Mouse (Mus musculus) E14TG2a.4 (cell line): ENCODE measurements around the gene Atp9a.

Experiments
- H3K27me3 ChIP-seq: 2 replicates; pipeline ENCODE4 v1.6.1; 2014; ENCODE audit warnings: low read length, control low read depth; ENCODE audit not compliant: insufficient read depth
- H3K36me3 ChIP-seq: 2 replicates; pipeline ENCODE4 v1.6.1; 2014; ENCODE audit warnings: low read length, control low read depth; ENCODE audit not compliant: insufficient read depth
- H3K4me1 ChIP-seq: replicated peaks from 2 replicates; pipeline ENCODE4 v1.6.1; 2014; ENCODE audit warnings: low read depth, low read length, control low read depth
- H3K4me3 ChIP-seq: replicated peaks from 2 replicates; pipeline ENCODE4 v1.5.1; 2014; ENCODE audit warnings: mild to moderate bottlenecking, low read length
- H3K9me3 ChIP-seq: 2 replicates; pipeline ENCODE4 v1.6.1; 2014; ENCODE audit warnings: low read length, control low read depth
- CTCF ChIP-seq: conservative IDR thresholded peaks from 2 replicates; pipeline ENCODE4 v1.5.1; 2014; ENCODE audit warnings: low read length
- NANOG ChIP-seq: IDR thresholded peaks from 2 replicates; pipeline ENCODE4 v1.6.1; 2014; ENCODE audit warnings: borderline replicate concordance, low read length, mixed read lengths
- POU5F1 ChIP-seq: IDR thresholded peaks from 2 replicates; pipeline ENCODE4 v1.6.1; 2014; ENCODE audit warnings: low read length, borderline replicate concordance

The Atp9a gene

DNA sequence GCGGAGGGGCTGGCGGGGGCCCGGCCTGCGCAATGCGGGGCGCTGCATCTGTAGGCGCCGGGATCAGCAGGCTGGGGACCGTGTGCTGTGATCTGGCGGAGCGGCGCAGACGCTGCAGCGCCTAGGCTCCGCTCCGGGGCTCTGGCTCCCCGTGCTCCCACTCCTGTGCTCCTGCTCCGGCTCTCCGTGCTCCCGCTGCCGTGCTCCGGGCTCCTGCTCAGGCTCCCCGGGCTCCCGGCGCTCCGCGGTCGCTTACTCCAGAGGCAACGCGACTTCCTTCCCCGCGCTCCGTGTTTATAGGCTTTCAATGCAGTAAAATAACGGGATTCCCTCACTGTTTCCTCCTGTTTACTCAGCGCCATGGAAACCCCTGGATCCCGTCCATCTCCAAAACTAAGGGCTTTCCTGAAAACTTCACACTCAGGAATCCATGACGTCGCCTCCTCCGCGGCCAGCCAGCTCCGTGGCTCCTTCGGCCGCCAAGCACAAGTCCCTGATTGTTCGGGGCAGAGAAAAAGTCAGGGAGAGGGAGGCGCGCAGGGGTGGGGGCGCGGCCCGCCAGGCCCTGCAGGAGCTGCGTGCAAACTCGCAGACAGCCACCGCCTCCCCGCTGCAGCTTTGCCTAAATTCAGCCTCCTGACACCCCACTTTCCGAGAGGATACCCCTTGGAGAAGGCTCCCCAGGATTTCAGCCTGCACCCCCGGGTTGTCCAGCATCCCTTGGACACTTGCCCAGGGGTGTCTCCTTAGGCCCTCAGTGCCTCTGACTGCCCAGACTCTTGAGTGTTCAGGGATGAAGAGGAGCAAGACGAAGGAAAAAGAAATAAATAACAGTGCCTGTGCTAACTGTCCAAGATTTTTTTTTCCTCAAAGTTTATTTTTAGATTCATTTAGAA lies 140.5 kb downstream of the Atp9a start, which contains the start of gene Nfatc2:
TSS of gene Nfatc2 (minus strand) at position 167 of the 896 bp plus-strand sequence.
- H3K4me1 ChIP-seq, result peaks cover 35% of the 10 kb centered on the region
- TF ChIP-seq CTCF, result no peak
- no peaks in the 10 kb centered on the region for H3K9me3 ChIP-seq
- no peaks in the 10 kb centered on the region for H3K36me3 ChIP-seq
- H3K4me3 ChIP-seq, result peak within 1 kb of the TSS; percentile 81
- peaks cover 82% of the 10 kb centered on the region for H3K27me3 ChIP-seq

DNA sequence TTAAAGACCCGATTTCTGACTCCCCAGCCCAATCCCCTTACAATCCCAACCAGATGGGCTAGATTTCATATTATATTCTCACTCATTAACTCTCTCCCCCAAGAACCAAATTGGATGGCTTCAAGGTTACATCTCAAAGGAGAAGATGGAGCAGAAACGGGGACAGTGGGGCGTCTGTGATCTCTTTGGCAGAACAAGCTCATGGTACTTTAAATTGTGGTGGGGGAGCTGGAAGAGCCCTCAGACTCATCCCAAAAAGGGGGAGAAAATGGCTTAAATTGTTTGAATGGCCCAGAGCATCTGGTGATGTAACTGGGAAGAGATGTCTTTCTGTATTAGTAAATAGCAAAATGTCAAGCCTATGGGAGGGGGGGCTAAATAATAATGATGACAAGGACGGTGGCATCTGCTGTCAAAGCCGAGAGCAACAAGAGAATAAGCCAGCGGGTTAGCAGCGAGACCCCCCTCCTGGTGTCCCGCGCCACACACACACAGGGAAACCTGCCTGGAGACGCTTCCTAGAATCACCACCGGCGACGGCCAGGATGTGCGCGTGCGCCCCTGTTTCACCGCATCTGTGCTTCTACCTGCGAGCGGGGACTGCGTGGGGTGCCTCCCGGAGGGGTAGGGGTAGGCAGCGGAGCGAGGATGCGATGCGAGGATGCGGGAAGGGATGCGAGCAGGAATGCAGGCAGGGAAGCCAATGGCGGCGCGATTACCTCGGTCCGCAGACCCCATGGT lies 141.3 kb downstream of the Atp9a start:
- no peaks in the 10 kb centered on the region for H3K9me3 ChIP-seq
- no peaks in the 10 kb centered on the region for H3K36me3 ChIP-seq
- H3K4me3 ChIP-seq, result peak overlapping the region; percentile 81
- peaks cover 35% of the 10 kb centered on the region for H3K4me1 ChIP-seq
- TF ChIP-seq POU5F1 (no peak), CTCF (no peak), NANOG (no peak)
- peaks cover 77% of the 10 kb centered on the region for H3K27me3 ChIP-seq

DNA sequence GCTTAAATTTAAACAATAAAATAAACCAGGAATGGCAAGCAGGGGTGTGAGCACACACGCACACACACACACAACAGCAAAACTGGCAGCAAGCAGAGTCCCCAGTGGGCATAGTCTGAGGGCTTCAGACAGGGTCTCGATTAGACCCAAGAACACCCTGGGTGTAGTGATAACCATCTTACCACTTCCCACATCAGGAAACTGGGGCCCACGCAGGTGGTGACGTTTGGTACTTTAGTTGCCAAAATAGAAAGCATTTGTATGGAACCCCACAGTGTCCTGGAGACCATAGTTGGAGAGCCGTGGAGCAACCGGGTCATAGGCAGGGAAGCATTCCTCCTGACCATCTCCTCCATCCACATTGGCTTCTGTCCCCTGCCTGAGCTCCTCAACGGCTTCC lies 146.5 kb downstream of the Atp9a start:
- H3K36me3 ChIP-seq, result no peaks in the 10 kb centered on the region
- peaks cover 12% of the 10 kb centered on the region for H3K4me1 ChIP-seq
- no peak overlapping the region for H3K4me3 ChIP-seq
- H3K9me3 ChIP-seq, result no peaks in the 10 kb centered on the region
- H3K27me3 ChIP-seq, result peaks cover 46% of the 10 kb centered on the region
- TF ChIP-seq POU5F1 (no peak), CTCF (no peak), NANOG (no peak)

DNA sequence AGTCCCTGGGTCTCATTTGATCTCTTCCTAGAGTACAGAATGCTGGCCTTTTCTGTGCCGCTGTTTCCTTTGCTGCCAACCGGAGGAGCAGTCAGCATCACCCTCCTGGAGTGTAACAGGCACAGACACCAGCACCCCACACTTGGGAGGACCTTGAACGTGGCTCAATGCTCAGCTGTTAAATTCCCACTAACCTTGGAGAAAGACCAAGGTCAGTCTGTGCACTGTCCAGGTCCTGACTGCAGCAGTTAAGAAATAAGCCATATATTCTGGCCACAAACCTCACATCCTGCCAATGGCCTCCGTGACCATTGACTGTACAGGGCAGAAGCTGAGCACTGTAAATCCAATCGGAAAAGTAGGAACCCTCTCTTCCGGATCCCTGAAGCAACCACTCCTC lies 148.5 kb downstream of the Atp9a start:
- TF ChIP-seq CTCF (no peak), NANOG (no peak), POU5F1 (no peak)

DNA sequence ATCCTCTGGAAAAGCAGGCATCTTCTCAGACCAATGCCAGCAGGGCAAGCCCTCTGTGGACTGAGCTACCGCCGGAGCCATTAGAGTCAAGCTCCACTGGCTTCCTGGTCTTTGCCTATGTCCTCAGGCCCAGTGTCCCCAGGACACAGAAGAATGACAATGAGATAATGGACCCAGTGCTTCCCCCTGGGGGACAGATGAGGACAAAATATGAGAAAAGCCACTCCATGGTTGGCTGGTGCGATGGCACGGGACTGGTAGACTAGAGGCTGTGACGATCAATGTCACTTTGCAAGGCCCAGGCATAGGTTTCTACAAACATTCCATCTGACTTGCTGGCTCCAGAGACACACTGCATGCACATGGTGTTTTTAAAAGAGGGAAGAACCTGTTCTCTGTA lies 149.2 kb downstream of the Atp9a start:
- Histone ChIP-seq H3K9me3 (no peaks in the 10 kb centered on the region), H3K27me3 (peaks cover 45% of the 10 kb centered on the region)
- no peak for TF ChIP-seq POU5F1
- no peak for TF ChIP-seq NANOG
- TF ChIP-seq CTCF, result no peak

More for the DNA sequence above, 148.5 kb downstream of the Atp9a start:
- no peak overlapping the region for H3K4me3 ChIP-seq
- no peaks in the 10 kb centered on the region for H3K36me3 ChIP-seq
- peaks cover 23% of the 10 kb centered on the region for H3K4me1 ChIP-seq
- H3K9me3 ChIP-seq, result no peaks in the 10 kb centered on the region
- H3K27me3 ChIP-seq, result peaks cover 45% of the 10 kb centered on the region

DNA sequence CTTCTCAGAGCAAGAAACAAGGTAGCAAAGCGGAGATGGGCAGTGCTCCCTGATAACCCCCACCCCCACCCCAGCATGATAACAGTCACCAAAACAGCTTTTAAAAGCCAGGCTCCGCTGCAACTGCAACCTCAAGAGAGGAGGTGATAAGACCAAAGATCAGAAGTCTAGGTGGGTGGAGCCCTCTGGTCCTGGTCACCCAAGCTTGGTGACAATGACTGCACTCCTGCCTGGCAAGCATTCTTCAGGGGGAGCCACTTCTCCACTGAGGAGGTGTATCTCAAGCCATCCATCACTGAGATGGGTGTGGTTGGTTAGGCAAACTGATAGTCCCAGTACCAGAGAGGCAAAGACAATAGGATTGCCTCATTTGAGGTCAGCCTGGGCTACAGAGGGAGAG lies 151.1 kb downstream of the Atp9a start:
- Histone ChIP-seq H3K36me3 (no peaks in the 10 kb centered on the region), H3K9me3 (no peaks in the 10 kb centered on the region), H3K27me3 (peaks cover 44% of the 10 kb centered on the region), H3K4me3 (peak overlapping the region; percentile 86), H3K4me1 (peaks cover 27% of the 10 kb centered on the region)
- no peak for TF ChIP-seq NANOG
- TF ChIP-seq POU5F1, result no peak
- TF ChIP-seq CTCF, result no peak

More for the DNA sequence above, 149.2 kb downstream of the Atp9a start:
- H3K36me3 ChIP-seq, result no peaks in the 10 kb centered on the region
- peaks cover 23% of the 10 kb centered on the region for H3K4me1 ChIP-seq
- H3K4me3 ChIP-seq, result no peak overlapping the region

DNA sequence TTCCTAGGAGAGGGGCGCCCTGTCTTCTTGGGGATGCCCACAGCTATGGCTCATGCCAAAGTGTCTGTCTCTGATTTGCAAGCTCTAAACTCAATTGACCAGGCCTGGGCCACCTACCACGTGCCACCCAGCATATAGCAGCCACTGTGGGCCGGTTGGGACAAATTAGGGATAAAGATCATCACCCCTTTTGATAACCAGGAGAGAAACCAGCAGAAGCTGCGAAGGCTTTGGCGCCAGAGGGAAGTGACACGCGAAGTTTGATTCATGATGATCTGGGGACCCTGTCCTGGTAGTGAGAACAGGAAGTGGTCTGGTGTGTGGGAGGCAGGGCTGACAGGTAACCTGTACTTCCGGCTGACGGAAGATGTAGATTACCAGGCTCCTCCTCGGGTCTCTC lies 151.7 kb downstream of the Atp9a start:
- Histone ChIP-seq H3K4me3 (peak overlapping the region; percentile 86), H3K36me3 (no peaks in the 10 kb centered on the region), H3K27me3 (peaks cover 41% of the 10 kb centered on the region), H3K4me1 (peaks cover 27% of the 10 kb centered on the region), H3K9me3 (no peaks in the 10 kb centered on the region)
- TF ChIP-seq NANOG (no peak), CTCF (no peak), POU5F1 (no peak)

DNA sequence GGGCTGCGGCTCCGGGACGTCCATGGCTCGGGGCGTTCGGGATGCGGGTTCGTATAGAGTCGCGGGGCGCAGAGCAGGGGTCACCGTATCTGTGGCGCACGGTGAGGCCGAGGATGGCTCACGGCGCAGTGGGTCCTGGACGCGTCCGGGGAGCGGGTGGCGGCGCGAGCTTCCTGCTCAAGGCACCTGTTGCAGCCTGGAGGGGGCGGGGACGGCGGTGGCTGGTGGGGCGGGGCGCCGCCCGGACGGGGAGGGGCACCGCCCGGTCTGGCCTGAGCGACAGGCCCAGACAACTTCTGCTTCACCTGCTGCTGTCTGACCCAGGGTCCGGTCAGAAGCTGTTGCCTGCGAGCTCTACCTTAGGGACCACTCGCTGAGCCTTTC lies 152.0 kb downstream of the Atp9a start:
- Histone ChIP-seq H3K9me3 (no peaks in the 10 kb centered on the region), H3K27me3 (peaks cover 41% of the 10 kb centered on the region), H3K4me1 (peaks cover 27% of the 10 kb centered on the region), H3K36me3 (no peaks in the 10 kb centered on the region), H3K4me3 (peak overlapping the region; percentile 86)
- no peak for TF ChIP-seq CTCF
- TF ChIP-seq NANOG, result no peak
- no peak for TF ChIP-seq POU5F1
